12 mouse cellular contexts compared by ENCODE assay signal in the genomic region with DNA sequence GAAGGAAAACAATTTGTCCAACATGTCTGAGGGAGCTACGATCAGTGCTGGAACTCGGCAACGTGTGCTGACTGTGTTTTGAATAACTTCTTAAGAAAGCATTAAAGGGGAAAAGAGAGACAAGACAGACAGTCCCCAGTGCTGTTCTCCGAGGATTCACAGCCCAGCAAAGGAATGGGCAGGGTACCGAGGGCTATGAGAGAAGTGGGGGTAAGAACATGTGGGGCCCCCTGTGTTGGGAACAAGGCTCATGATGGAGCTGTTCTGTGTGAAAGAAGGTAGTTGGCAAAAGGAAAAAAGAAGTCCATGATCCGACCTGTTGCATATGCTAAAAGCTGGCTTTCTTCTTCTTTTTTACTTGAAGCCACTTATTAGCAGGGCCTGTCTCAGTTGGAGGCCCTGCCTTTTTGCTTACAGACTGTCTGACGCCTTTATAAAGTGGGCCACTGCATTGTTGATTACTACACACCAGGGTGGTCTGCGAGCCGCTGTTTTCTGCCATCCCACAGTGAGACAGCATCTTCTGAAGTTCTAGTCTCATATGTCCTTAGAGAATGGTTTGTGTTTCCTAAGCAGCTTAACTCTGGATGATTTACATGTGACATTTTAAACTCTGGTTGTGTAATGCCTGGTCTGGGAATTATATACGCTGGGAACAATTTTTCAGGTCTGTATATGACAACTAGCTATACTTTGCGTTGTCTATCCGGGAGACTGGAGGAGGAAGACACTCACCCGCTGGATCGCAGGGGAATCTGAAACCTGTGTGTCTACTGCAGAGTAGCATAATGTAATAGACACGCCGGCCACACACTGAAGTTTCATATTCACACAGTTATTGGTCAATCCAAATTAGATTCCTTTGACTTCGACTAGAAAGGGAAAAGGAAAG.
DNase-seq lines count a peak whose midpoint lies in the region; ATAC-seq and TF ChIP-seq lines count a peak whose summit lies in the region.
"Had no signal": no experiment of that assay in that cellular context is flagged by ENCODE, and none has a peak within 500 bp of the region (broad histone marks: within the 10 kb centered on the region; RNA-seq: fewer than 3 reads in every experiment).

No protein-coding gene starts in this region.

- peak overlapping the region; percentile 20 for H3K27ac ChIP-seq in lung, postnatal 0 days (ENCODE audit: low read length)
- no peak overlapping the region for H3K27ac ChIP-seq in hindbrain, embryonic 13.5 days
- H3K27ac ChIP-seq in midbrain, embryonic 12.5 days (replicated peaks) = no peak overlapping the region
- H3K27ac ChIP-seq: neural tube, embryonic 12.5 days had no signal

- no peak overlapping the region for H3K9ac ChIP-seq in lung, postnatal 0 days (replicated peaks; ENCODE audit: low read depth)
- no peak overlapping the region for H3K9ac ChIP-seq in hindbrain, embryonic 13.5 days
- no peak overlapping the region for H3K9ac ChIP-seq in midbrain, embryonic 12.5 days (replicated peaks)
- H3K9ac ChIP-seq: neural tube, embryonic 12.5 days had no signal

- H3K9me3 ChIP-seq in lung, postnatal 0 days (ENCODE audit: low read length) = no peaks in the 10 kb centered on the region
- no peaks in the 10 kb centered on the region for H3K9me3 ChIP-seq in hindbrain, embryonic 13.5 days
- H3K9me3 ChIP-seq in midbrain, embryonic 12.5 days = no peaks in the 10 kb centered on the region
- H3K9me3 ChIP-seq: neural tube, embryonic 12.5 days had no signal

- TF ChIP-seq POLR2A in lung, adult 2 months (IDR thresholded peaks at IDR 0.05; ENCODE audit: borderline replicate concordance, extremely low read depth, low read depth, low read length) = no peak

- H3K27me3 ChIP-seq in lung, postnatal 0 days (replicated peaks; ENCODE audit: insufficient read depth, low read length) = no peaks in the 10 kb centered on the region
- no peaks in the 10 kb centered on the region for H3K27me3 ChIP-seq in hindbrain, embryonic 13.5 days
- H3K27me3 ChIP-seq in midbrain, embryonic 12.5 days = no peaks in the 10 kb centered on the region
- H3K27me3 ChIP-seq: neural tube, embryonic 12.5 days had no signal

- H3K36me3 ChIP-seq in lung, postnatal 0 days (ENCODE audit: insufficient read depth, low read length) = no peaks in the 10 kb centered on the region
- H3K36me3 ChIP-seq in hindbrain, embryonic 13.5 days = no peaks in the 10 kb centered on the region
- H3K36me3 ChIP-seq in midbrain, embryonic 12.5 days = no peaks in the 10 kb centered on the region
- H3K36me3 ChIP-seq: neural tube, embryonic 12.5 days had no signal

- TF ChIP-seq EP300 in lung, postnatal 0 days (IDR thresholded peaks at IDR 0.05) = no peak

- 51% methylated on average over 17 of the region's 17 CpGs for WGBS in lung, postnatal 0 days
- 61% methylated on average over 17 of the region's 17 CpGs for WGBS in lung, adult 2 months
- WGBS in hindbrain, embryonic 13.5 days = 33% methylated on average over 17 of the region's 17 CpGs
- WGBS in midbrain, embryonic 12.5 days = 34% methylated on average over 17 of the region's 17 CpGs

- no peak for ATAC-seq in lung, postnatal 0 days
- no peak for ATAC-seq in hindbrain, embryonic 13.5 days (ENCODE audit: low FRiP score)
- ATAC-seq in midbrain, embryonic 12.5 days (ENCODE audit: low FRiP score, low read depth) = peak; percentile 58
- no peak for ATAC-seq in granulocyte monocyte progenitor cell, adult 5-6 weeks (replicated peaks; ENCODE audit: poor library complexity, severe bottlenecking)

- DNase-seq in lung, postnatal 0 days (ENCODE audit: low spot score) = peak; percentile 25
- DNase-seq in lung, adult 2 months = no peak
- DNase-seq in heart, postnatal 4 days = no peak
- no peak for DNase-seq in layer of hippocampus, postnatal 14 days (ENCODE audit: low spot score in 2 of 2)
- DNase-seq: layer of hippocampus, postnatal 36 days; lung, adult 18-20 months; thymus, postnatal 14 days had no signal

- H3K4me3 ChIP-seq in lung, postnatal 0 days (ENCODE audit: low read depth, low read length) = no peak overlapping the region
- H3K4me3 ChIP-seq in lung, adult 2 months (replicated peaks; ENCODE audit: extremely low read depth, low read depth, low read length) = no peak overlapping the region
- H3K4me3 ChIP-seq in hindbrain, embryonic 13.5 days = no peak overlapping the region
- H3K4me3 ChIP-seq in midbrain, embryonic 12.5 days = no peak overlapping the region
- H3K4me3 ChIP-seq: erythroblast, embryonic 14.5 days; neural tube, embryonic 12.5 days had no signal

- no peaks in the 10 kb centered on the region for H3K4me1 ChIP-seq in lung, postnatal 0 days (ENCODE audit: insufficient read depth, low read depth, low read length)
- H3K4me1 ChIP-seq in lung, adult 2 months (ENCODE audit: control insufficient read depth, insufficient read depth, low read length) = no peaks in the 10 kb centered on the region
- peaks cover 5% of the 10 kb centered on the region; the same call in 1 of the 2 replicates for H3K4me1 ChIP-seq in hindbrain, embryonic 13.5 days (replicated peaks)
- H3K4me1 ChIP-seq in midbrain, embryonic 12.5 days = peaks cover 8% of the 10 kb centered on the region

- TF ChIP-seq CTCF in lung, postnatal 0 days (IDR thresholded peaks at IDR 0.05) = no peak
- TF ChIP-seq CTCF in lung, adult 2 months (IDR thresholded peaks at IDR 0.05; ENCODE audit: insufficient read depth, low read length) = no peak

- H3K4me2 ChIP-seq in lung, postnatal 0 days (replicated peaks; ENCODE audit: low read depth, low read length) = no peak overlapping the region
- 0 out of 2 replicates have a peak overlapping the region, but pooled peaks have one; percentile 13 for H3K4me2 ChIP-seq in hindbrain, embryonic 13.5 days
- peak overlapping the region; percentile 0; the same call in 1 of the 2 replicates for H3K4me2 ChIP-seq in midbrain, embryonic 12.5 days (replicated peaks)
- H3K4me2 ChIP-seq: neural tube, embryonic 12.5 days had no signal
